Mouse (Mus musculus) fibroblast of lung, adult 2 months (primary cell): ENCODE results near the gene Kat6b.

Experiments used
- DNase-seq: peaks from one replicate; pipeline ENCODE4 v3.0.0-alpha.2; 2011; ENCODE audit warnings: low read depth

The Kat6b gene

GRCm38 (mm10) chr14:21560481-21561209 is 79.4 kb downstream of the Kat6b start:
- DNase-seq = no peak

- DNase-seq = no peak
Measured at GRCm38 (mm10) chr14:21561396-21562065, 80.3 kb downstream of the Kat6b start.

GRCm38 (mm10) chr14:21563584-21564118 is 82.4 kb downstream of the Kat6b start:
- no peak for DNase-seq

GRCm38 (mm10) chr14:21565541-21566353 is 84.5 kb downstream of the Kat6b start:
- no peak for DNase-seq

GRCm38 (mm10) chr14:21567293-21567984 is 86.2 kb downstream of the Kat6b start:
- DNase-seq = no peak

- no peak for DNase-seq
Measured at GRCm38 (mm10) chr14:21568821-21569220, 87.6 kb downstream of the Kat6b start.

DNA sequence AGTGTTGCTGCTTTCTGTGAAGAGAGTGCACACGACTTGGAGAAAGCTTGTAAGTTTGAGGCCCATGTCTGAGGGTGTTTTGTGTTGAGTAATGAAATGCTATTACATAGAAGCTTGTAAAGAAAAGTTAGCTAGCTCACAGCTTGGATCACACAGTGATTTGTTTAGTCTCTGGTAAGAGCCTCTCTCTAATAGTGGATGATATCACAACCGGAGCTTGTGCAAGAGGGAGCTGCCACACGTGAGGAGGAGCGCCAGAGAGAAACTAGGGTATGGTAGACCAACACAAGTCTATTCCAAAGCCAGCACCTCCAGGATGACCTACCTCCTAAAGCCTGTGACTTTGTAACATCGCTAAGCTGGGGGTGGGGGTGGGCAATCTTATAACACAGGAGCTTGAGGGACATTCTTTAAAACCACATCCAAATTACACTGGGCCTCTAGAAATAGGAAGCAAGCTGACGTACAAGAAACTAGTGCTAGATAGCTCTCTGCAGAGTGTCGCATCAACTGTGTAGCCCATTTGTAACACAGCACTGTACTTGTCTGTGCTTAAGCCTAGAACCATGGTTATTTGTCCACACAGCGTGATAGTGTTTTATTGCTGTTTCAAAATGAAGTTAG is 93.6 kb downstream of the Kat6b start:
- DNase-seq = no peak

DNA sequence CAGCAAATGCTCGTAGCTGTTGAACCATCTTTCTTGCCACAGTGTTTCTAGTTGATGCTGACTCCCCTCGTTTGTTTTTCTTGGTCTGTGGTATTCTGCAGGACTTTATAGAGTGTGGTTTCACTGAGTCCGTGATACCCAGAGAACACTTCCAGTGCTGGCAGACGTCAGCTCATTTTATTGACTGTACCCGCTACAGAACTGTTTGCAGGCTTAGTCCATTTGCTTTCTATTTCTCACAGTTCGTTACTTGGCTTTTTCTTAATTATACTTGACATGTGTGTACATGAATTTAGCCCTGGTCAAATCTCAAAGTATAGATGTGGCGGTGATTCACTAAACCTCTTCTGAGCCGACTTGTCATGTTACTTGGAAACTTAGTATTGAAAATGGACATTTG is 95.6 kb downstream of the Kat6b start:
- DNase-seq = no peak

- DNase-seq = no peak
Measured at GRCm38 (mm10) chr14:21581198-21581597, 100.0 kb downstream of the Kat6b start.

DNA sequence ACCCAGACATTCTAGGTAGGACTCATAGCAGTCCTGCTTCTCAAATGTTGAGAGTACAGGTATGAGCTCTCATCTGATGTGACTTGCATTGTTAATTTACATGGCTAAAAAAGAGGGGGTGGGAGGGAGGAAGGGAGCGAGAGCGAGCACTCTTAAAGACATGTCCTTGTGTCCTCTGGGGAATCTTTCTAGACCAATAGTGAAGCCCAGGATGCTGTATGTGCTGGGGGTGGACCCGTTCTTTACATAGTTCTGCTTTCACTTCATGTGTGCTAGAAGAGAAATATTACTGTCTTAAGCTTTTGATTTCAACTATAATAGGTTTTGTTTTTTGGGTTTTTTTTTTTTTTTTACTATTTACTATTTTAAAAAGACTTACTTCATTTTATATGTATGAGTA is 101.1 kb downstream of the Kat6b start:
- no peak for DNase-seq

- no peak for DNase-seq
Measured at GRCm38 (mm10) chr14:21583051-21583450, 101.8 kb downstream of the Kat6b start.

- no peak for DNase-seq
Measured at GRCm38 (mm10) chr14:21583868-21584267, 102.6 kb downstream of the Kat6b start.

- DNase-seq = no peak
Measured at GRCm38 (mm10) chr14:21584468-21585135, 103.4 kb downstream of the Kat6b start.

DNA sequence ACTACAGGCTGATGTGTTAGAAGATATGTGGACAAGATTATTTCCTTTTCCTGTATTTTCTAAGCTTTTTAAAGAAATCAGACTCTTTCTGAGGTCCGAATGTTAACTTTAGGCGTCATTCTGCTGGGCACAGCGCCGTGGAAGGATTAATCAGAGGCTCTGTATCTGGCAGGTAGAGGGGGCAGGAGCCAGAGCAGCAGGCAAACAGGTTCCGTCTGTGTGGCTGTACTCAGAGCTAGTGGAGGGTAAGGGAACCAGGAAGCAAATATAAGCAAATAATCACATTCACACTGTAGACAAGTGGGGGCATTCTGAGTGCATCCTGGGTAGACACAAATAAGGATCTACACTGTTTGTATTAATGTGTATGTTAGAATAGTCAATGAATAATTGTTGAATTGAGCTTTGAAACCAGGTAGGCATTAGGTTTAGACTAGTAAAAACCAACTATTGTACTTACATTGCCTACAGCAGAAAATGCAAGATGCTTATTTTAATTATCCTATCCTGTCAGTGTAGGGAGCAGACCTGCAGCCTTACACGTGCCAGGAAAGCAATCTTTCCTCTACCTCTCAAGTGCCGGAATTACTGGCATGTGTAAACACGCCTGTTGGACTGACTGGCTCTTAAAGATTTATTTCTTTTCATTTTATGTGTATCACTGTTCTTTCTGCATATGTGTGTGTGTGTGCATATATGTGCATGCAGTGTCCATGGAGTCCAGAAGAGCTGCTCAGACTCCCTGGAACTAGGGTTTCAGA is 104.4 kb downstream of the Kat6b start:
- DNase-seq = no peak

DNA sequence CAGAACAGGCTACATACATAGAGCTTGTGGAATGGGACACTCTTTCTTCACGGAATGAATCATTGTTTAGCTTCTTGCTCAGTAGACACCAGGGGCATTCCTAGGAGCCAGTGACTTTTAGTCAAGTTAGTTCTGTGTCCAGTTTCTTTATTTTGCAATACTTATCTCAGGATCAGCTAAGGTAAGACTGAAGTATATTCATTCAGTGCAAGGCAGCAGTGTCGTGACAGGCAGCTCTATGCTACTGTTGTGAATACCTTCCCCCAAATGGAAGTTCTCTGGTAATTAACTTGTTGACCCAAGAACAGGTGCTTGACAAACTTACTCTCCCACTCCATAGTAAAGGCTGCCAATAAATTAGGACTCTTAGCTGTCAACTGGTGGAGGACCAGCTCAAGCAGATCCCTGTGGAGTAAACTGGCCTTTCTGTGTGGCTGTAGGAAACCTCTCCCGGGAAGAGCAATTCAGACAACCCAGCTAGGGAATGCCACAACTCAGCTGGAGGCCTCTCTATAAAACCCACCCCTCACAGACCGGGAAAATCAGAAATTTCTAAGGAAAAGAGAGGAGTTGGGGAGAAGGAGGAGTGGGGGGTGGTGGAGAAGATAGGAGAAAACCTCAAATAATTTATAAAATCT is 105.4 kb downstream of the Kat6b start:
- no peak for DNase-seq

- no peak for DNase-seq
Measured at GRCm38 (mm10) chr14:21587931-21588330, 106.7 kb downstream of the Kat6b start.

- no peak for DNase-seq
Measured at GRCm38 (mm10) chr14:21589620-21590019, 108.4 kb downstream of the Kat6b start.

- DNase-seq = no peak
Measured at GRCm38 (mm10) chr14:21590205-21590604, 109.0 kb downstream of the Kat6b start.

- DNase-seq = no peak
Measured at GRCm38 (mm10) chr14:21592152-21592551, 110.9 kb downstream of the Kat6b start.
